Mouse (Mus musculus) G1E (cell line): ENCODE measurements around the gene Pds5a. TPM values are rescaled to one million over a fixed set of nuclear protein-coding genes. Genes with fewer than 3 reads are reported as not detected.

ENCODE experiments used
- ATAC-seq: 2 replicates; pipeline ENCODE4 v1.8.0; 2016; ENCODE audit warnings: mild to moderate bottlenecking; ENCODE audit not compliant: insufficient number of reproducible peaks, poor library complexity, low FRiP score, severe bottlenecking; ENCODE audit errors: extremely low read depth
- DNase-seq: peaks from one replicate; pipeline ENCODE4 v3.0.0; 2012; ENCODE audit warnings: low spot score
- H3K27me3 ChIP-seq: 2 replicates; pipeline ENCODE4 v1.6.1; 2012; ENCODE audit warnings: mild to moderate bottlenecking, low read length, inconsistent platforms; ENCODE audit not compliant: insufficient read depth
- H3K36me3 ChIP-seq: replicated peaks from 2 replicates; pipeline ENCODE3; 2012; ENCODE audit warnings: mild to moderate bottlenecking, inconsistent platforms
- H3K4me1 ChIP-seq: 2 replicates; pipeline ENCODE4 v1.6.1; 2012; ENCODE audit warnings: low read depth, low read length, inconsistent platforms, mixed read lengths; ENCODE audit not compliant: insufficient read depth
- H3K4me3 ChIP-seq: 2 replicates; pipeline ENCODE4 v1.5.1; 2012; ENCODE audit warnings: low read depth, mild to moderate bottlenecking, inconsistent platforms, low read length, moderate library complexity, mixed read lengths
- H3K9me3 ChIP-seq: replicated peaks from 2 replicates; pipeline ENCODE4 v1.6.1; 2012; ENCODE audit warnings: inconsistent platforms
- CTCF ChIP-seq: IDR thresholded peaks from 2 replicates; pipeline ENCODE4 v1.5.1; 2012; ENCODE audit warnings: low read depth, low read length, inconsistent platforms, mixed read lengths
- GATA1 ChIP-seq: IDR thresholded peaks from 2 replicates; pipeline ENCODE4 v1.6.1; 2012; ENCODE audit warnings: borderline replicate concordance, low read length, inconsistent platforms, mixed read lengths
- GATA2 ChIP-seq: IDR thresholded peaks from 2 replicates; pipeline ENCODE4 v1.6.1; 2012; ENCODE audit warnings: low read depth, low read length, inconsistent platforms, borderline replicate concordance
- POLR2AphosphoS5 ChIP-seq: IDR thresholded peaks from 2 replicates; pipeline ENCODE4 v1.6.1; 2012; ENCODE audit warnings: low read depth, low read length, inconsistent platforms; ENCODE audit not compliant: insufficient replicate concordance
- TAL1 ChIP-seq: conservative IDR thresholded peaks from 2 replicates; pipeline ENCODE4 v1.6.1; 2012; ENCODE audit warnings: low read depth, low read length, inconsistent platforms, mixed read lengths
- polyA plus RNA-seq: library from polyadenylated mRNA; stranded (reverse); fragments of >175 nt; gene quantifications from 2 replicates; pipeline ENCODE4 v1.2.3, GENCODE M21; 2012
- total RNA-seq, 2 experiments: library from RNA; stranded (forward) in 1 of 2; stranded (reverse) in 1 of 2; fragments of 200-1000 nt in 1 of 2; fragments of >200 nt in 1 of 2; fragmentation: Nextera tagmentation in 1 of 2; gene quantifications; 2 replicates each; pipeline ENCODE4 v1.2.3; 2014 to 2017

Pds5a gene
- total RNA-seq (2014; fragmentation: Nextera tagmentation) (371 and 441 TPM in 2 replicates), total RNA-seq (2017) (386 and 434 TPM in 2 replicates), polyA plus RNA-seq (22.9 and 26.0 TPM in 2 replicates)

DNA sequence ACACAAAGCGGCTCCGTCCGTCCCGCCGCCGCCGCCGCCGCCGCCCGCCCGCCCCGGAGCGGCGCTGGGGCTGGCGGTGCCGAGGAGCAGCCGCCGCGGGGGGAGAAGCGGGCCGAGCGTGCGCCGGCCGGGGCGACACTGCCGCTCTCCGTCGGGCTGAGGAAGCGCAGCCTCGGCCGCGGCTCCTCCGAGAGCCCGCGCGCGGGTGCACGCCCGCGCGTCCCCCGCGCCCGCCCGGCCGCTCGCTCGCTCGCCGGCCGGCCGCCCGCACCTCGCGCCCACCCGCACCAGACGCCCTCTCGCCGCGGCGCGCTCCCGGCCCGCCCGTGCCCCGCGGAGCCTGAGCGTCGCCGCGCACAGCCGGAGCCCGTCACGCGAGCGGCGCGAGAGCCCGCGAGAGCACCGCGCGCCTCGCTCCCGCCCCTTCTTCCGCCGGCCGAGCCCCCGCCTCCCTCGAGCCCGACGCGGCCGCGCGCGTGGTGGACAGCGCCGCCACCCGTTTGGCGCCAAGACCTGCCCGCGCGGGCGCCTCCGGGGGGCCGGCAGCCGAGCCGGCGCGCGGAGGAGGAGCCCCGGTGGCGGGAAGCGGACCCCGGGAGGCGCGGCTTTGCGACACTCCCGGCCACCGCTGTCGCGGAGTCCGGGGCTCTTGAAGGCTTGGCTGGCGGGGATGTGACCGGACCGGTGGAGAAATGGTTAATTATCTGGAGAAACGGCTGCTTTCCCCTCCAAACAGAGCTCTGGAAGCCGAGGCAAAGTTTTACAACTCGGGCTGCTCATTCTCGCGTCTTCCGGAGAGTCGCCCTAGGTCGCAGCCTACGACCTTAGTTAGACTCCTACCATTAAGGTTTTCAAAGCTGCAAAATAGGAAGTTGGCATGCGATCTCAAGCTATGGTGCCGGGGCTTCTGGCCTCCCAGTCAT is at the start of gene Pds5a:
Gene Pds5a (minus strand): TSS at position 438 of the 923 bp plus-strand sequence.
- Histone ChIP-seq H3K36me3 (peaks cover 30% of the 10 kb centered on the region), H3K4me3 (peak within 1 kb of the TSS; percentile 85), H3K27me3 (no peaks in the 10 kb centered on the region), H3K9me3 (no peaks in the 10 kb centered on the region), H3K4me1 (peaks cover 30% of the 10 kb centered on the region)
- DNase-seq (peak; percentile 70), ATAC-seq (peak; percentile 52)
- TF ChIP-seq GATA2 (no peak), CTCF (no peak), GATA1 (no peak), TAL1 (no peak), POLR2AphosphoS5 (no peak)

- ATAC-seq, result no peak
- Histone ChIP-seq H3K4me3 (no peak overlapping the region), H3K27me3 (no peaks in the 10 kb centered on the region), H3K4me1 (peaks cover 8% of the 10 kb centered on the region), H3K36me3 (no peaks in the 10 kb centered on the region), H3K9me3 (no peaks in the 10 kb centered on the region)
- DNase-seq, result no peak
- TF ChIP-seq TAL1, result no peak
- no peak for TF ChIP-seq GATA1
- no peak for TF ChIP-seq CTCF
- TF ChIP-seq POLR2AphosphoS5, result no peak
- TF ChIP-seq GATA2, result no peak
Observed at GRCm38 (mm10) chr5:65746908-65747307, 48.8 kb upstream of the Pds5a start.

GRCm38 (mm10) chr5:65739366-65739765 is 41.3 kb upstream of the Pds5a start:
- ATAC-seq (no peak), DNase-seq (no peak)
- Histone ChIP-seq H3K36me3 (no peaks in the 10 kb centered on the region), H3K4me1 (peaks cover 14% of the 10 kb centered on the region; the same call in 1 of the 2 replicates), H3K4me3 (no peak overlapping the region), H3K9me3 (peaks cover 6% of the 10 kb centered on the region; the same call in 1 of the 2 replicates), H3K27me3 (no peaks in the 10 kb centered on the region)
- TF ChIP-seq TAL1 (no peak), GATA2 (no peak), CTCF (no peak), POLR2AphosphoS5 (no peak), GATA1 (no peak)

DNA sequence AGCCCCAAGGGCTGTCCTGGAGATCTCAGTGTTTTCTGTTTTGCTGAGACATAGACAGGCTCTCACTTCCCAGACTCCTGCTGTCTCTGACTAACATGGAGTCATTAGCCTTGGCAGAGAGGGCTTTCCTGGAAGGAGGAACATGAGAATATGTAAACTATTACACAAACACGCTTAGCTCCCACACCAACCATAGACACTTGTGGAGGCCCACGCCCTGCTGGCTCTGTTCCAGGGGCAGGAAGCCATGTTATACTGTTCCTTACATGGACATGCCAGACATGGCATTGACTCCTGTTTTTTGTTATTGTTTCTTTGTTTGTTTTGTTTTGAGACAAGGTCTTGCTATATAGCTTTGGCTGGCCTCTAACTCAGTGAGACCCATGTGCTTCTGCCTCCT is 37.5 kb upstream of the Pds5a start:
- no peak for ATAC-seq
- H3K9me3 ChIP-seq, result peaks cover 6% of the 10 kb centered on the region; the same call in 1 of the 2 replicates
- H3K4me3 ChIP-seq, result no peak overlapping the region
- DNase-seq, result no peak
- TF ChIP-seq TAL1 (no peak), GATA2 (no peak), GATA1 (no peak), POLR2AphosphoS5 (no peak), CTCF (no peak)
- H3K36me3 ChIP-seq, result no peaks in the 10 kb centered on the region
- peaks cover 38% of the 10 kb centered on the region for H3K4me1 ChIP-seq
- H3K27me3 ChIP-seq, result no peaks in the 10 kb centered on the region

GRCm38 (mm10) chr5:65731173-65732007 is 33.3 kb upstream of the Pds5a start:
- peak; percentile 97 for ATAC-seq
- Histone ChIP-seq H3K9me3 (peaks cover 6% of the 10 kb centered on the region; the same call in 1 of the 2 replicates), H3K4me1 (peaks cover 55% of the 10 kb centered on the region), H3K36me3 (no peaks in the 10 kb centered on the region), H3K27me3 (no peaks in the 10 kb centered on the region), H3K4me3 (no peak overlapping the region; the same call in 1 of the 2 replicates)
- peak; percentile 71 for DNase-seq
- TF ChIP-seq GATA1, result no peak
- TF ChIP-seq GATA2, result no peak
- no peak for TF ChIP-seq POLR2AphosphoS5
- TF ChIP-seq CTCF, result no peak
- peak; percentile 84 for TF ChIP-seq TAL1
